Mouse (Mus musculus) heart, embryonic 16.5 days (tissue): ENCODE data around the gene Mlph. TPM values are rescaled to one million over a fixed set of nuclear protein-coding genes. Genes with fewer than 3 reads are reported as not detected.

ENCODE experiments used
- ATAC-seq: fragments of 200-750 bp; cut with Nextera tagmentation; replicated peaks from 2 replicates; pipeline ENCODE4 v1.8.0; 2017; ENCODE audit warnings: moderate number of reproducible peaks; ENCODE audit not compliant: insufficient read depth, low FRiP score; ENCODE audit errors: extremely low read depth
- H3K27ac ChIP-seq: fragments of 300-500 bp; sonication (generic); 2 replicates; pipeline ENCODE4 v1.5.1; 2014; ENCODE audit warnings: mild to moderate bottlenecking, low read length, control low read depth, moderate library complexity
- H3K27me3 ChIP-seq: fragments of 300-500 bp; sonication (generic); 2 replicates; pipeline ENCODE4 v1.6.1; 2014; ENCODE audit warnings: low read length, mixed read lengths; ENCODE audit not compliant: control insufficient read depth, insufficient read depth
- H3K36me3 ChIP-seq: fragments of 300-500 bp; sonication (generic); 2 replicates; pipeline ENCODE4 v1.6.1; 2014; ENCODE audit not compliant: control insufficient read depth, insufficient read depth
- H3K4me1 ChIP-seq: fragments of 300-500 bp; sonication (generic); 2 replicates; pipeline ENCODE4 v1.6.1; 2014; ENCODE audit warnings: low read length, mixed read lengths; ENCODE audit not compliant: control insufficient read depth, insufficient read depth
- H3K4me2 ChIP-seq: fragments of 300-500 bp; sonication (generic); 2 replicates; pipeline ENCODE4 v1.6.1; 2014; ENCODE audit warnings: low read depth, mild to moderate bottlenecking, control low read depth, low read length
- H3K4me3 ChIP-seq: fragments of 300-500 bp; sonication (generic); 2 replicates; pipeline ENCODE4 v1.5.1; 2014; ENCODE audit warnings: mild to moderate bottlenecking, control low read depth, low read length
- H3K9ac ChIP-seq: fragments of 300-500 bp; sonication (generic); 2 replicates; pipeline ENCODE4 v1.6.1; 2014; ENCODE audit warnings: low read length, control low read depth
- H3K9me3 ChIP-seq: fragments of 300-500 bp; sonication (generic); replicated peaks from 2 replicates; pipeline ENCODE4 v1.6.1; 2016; ENCODE audit warnings: low read length; ENCODE audit not compliant: control insufficient read depth
- WGBS: fragments of 180-500 bp; shearing (Covaris S2); extraction: QIAGEN DNeasy Blood & Tissue Kit; methylation state at CpG from one replicate; pipeline ENCODE4 v1.1.7; 2014; 5-methylcytosine and 5-hydroxymethylcytosine counted together
- polyA plus RNA-seq: library from polyadenylated mRNA; unstranded; fragments of >200 nt; fragmentation: Nextera tagmentation; extraction: Ambion mirVana; gene quantifications from 2 replicates; pipeline ENCODE4 v1.2.1, GENCODE M21; 2015

The Mlph gene
- polyA plus RNA-seq, 1 experiment from 2014 or later: 0.33 TPM

DNA sequence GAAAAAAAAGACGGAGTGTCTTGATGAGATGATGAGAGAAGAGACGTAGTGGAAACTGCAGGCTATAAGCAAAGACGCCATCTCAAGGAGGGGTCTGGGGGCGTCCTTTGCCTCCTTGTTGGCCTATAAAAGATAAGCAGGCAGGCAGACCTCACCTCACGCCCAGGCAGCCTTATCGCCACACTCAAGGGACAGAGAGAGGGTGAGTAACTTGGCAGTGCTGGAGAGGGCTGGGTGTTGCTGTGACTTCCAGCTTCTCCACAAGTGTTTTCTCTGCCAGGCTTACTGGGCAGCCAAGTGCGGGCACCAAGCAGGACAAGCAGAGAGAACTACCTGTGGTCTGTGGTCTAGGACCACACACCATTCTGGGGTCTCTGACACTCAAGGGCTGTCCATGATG, 36.8 kb downstream of the Mlph start:
- no peak overlapping the region for H3K4me2 ChIP-seq

DNA sequence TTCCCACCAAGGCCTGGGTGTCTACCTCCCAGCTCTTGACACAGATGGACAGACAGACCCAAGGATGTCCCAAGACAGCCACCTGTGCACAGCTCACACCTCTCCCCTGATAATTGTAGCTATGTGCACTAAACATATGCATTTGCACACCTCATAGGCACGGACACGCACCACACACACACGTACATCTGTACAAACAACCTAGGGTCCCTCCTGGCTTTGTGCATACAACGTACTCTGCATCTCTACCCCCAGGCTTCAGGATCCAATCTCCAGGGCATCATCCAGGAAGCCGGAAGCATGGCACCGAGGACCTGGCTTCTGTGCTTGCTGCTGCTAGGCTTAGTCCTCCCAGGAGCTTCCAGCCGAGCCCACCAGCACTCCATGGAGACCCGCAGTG, 37.9 kb downstream of the Mlph start, which contains the start of gene Prlh:
Gene Prlh (plus strand): TSS at position 301 of the 400 bp plus-strand sequence.
- WGBS: 86% methylated on average over 8 of the region's 8 CpGs
- peaks cover 4% of the 10 kb centered on the region; the same call in 1 of the 2 replicates for H3K4me1 ChIP-seq
- no peak within 1 kb of the TSS for H3K9ac ChIP-seq
- H3K27ac ChIP-seq: no peak within 1 kb of the TSS
- no peaks in the 10 kb centered on the region for H3K36me3 ChIP-seq
- H3K4me2 ChIP-seq: no peak within 1 kb of the TSS
- no peak within 1 kb of the TSS for H3K4me3 ChIP-seq
- H3K27me3 ChIP-seq: peaks cover 7% of the 10 kb centered on the region
- no peak for ATAC-seq
- no peaks in the 10 kb centered on the region for H3K9me3 ChIP-seq

More for the DNA sequence above, 36.8 kb downstream of the Mlph start:
- ATAC-seq: no peak
- peaks cover 5% of the 10 kb centered on the region; the same call in 1 of the 2 replicates for H3K27me3 ChIP-seq
- H3K9ac ChIP-seq: no peak overlapping the region
- no peak overlapping the region for H3K4me3 ChIP-seq
- H3K4me1 ChIP-seq: peaks cover 4% of the 10 kb centered on the region; the same call in 1 of the 2 replicates
- no peaks in the 10 kb centered on the region for H3K9me3 ChIP-seq
- no peaks in the 10 kb centered on the region for H3K36me3 ChIP-seq
- WGBS: 47% methylated on average over 7 of the region's 7 CpGs
- H3K27ac ChIP-seq: no peak overlapping the region

DNA sequence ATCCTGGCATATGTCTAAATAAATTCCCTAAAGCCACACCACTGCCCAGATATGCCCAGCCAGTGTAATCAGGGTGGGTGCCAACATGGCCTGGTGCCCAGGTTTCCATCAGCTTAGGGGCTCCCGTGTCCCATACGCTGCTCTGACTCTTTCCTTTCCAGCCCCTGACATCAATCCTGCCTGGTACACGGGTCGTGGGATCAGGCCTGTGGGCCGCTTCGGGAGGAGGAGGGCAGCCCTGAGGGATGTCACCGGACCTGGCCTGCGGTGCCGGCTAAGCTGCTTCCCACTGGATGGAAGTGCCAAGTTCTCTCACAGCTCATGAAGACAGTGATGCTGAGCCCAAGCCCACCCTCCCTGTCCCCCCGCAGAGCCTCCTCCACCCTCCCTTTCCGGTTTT, 38.8 kb downstream of the Mlph start:
- H3K4me1 ChIP-seq: peaks cover 4% of the 10 kb centered on the region; the same call in 1 of the 2 replicates
- H3K9ac ChIP-seq: no peak overlapping the region
- 68% methylated on average over 11 of the region's 11 CpGs for WGBS
- no peaks in the 10 kb centered on the region for H3K36me3 ChIP-seq
- no peak overlapping the region for H3K4me2 ChIP-seq
- H3K27ac ChIP-seq: no peak overlapping the region
- H3K4me3 ChIP-seq: no peak overlapping the region
- H3K27me3 ChIP-seq: peaks cover 11% of the 10 kb centered on the region
- no peaks in the 10 kb centered on the region for H3K9me3 ChIP-seq
- ATAC-seq: no peak

DNA sequence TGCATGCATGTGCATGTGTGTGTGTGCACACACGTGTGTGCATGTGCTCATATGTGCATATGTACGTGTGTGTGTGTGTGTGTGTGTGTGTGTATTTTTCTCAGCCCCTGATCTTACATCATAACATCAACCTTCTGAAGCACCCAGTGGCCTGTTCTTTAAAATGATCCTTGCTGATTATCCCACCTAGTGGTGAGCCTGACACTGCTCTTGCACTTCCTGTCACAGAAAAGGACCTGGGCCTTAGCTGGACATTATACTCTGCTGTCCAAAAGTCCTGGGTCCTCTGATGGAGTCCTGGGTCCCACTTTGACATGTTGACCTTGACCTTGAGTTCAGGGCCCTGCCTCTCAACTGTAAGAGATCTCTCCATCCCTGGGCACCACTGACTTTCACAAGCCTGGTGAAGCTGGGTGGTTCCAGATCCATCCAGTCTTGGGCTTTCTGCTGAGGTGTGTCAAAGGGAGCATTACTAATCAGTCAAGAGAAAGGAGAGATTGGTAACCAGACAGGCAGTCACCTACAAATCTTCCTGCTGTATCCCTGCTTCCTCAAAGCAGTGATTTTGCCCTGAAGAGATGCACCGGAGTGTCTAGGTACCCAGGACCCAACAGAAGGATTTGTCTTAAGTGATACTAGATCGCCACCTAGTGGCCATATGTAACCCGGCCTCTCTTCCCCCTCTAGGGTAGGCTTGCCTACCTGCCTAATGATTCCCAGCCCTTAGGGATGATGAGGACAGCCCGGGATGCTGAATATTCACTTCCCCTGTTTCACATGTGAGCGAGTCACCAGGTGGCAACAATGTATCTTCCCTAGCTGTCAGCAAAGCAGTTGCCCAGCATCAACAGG, 41.6 kb downstream of the Mlph start:
- Histone ChIP-seq H3K9me3 (no peaks in the 10 kb centered on the region), H3K4me2 (no peak overlapping the region), H3K27me3 (peaks cover 12% of the 10 kb centered on the region), H3K36me3 (no peaks in the 10 kb centered on the region), H3K9ac (no peak overlapping the region), H3K4me1 (peaks cover 4% of the 10 kb centered on the region; the same call in 1 of the 2 replicates), H3K4me3 (no peak overlapping the region), H3K27ac (no peak overlapping the region)
- no peak; the same call in 1 of the 2 replicates for ATAC-seq
- 30% methylated on average over 7 of the region's 7 CpGs for WGBS

DNA sequence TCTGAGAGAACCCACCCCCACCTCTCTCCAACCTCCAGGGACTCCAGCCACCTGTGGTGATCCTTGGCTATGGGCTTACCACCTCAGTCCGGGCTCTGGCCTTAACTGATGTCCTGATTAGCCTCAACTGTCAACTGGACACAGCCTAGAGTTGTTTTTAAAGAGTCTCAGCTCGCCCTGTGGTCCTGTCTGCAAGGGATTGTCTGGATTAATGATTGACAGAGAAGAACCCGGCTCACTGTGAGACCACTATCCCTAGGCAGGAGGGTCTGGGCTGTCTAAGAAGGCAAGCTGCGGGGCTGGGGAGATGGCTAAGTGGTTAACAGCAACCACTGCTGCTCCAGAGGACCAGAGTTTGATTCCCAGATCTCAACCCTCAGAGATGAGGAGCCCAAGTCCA, 47.6 kb downstream of the Mlph start:
- no peak for ATAC-seq
- H3K27ac ChIP-seq: no peak overlapping the region
- no peak overlapping the region for H3K4me2 ChIP-seq
- peaks cover 8% of the 10 kb centered on the region; the same call in 1 of the 2 replicates for H3K27me3 ChIP-seq
- no peaks in the 10 kb centered on the region for H3K9me3 ChIP-seq
- no peaks in the 10 kb centered on the region for H3K36me3 ChIP-seq
- 44% methylated on average over 4 of the region's 4 CpGs for WGBS
- peaks cover 16% of the 10 kb centered on the region for H3K4me1 ChIP-seq
- no peak overlapping the region for H3K9ac ChIP-seq
- no peak overlapping the region for H3K4me3 ChIP-seq

DNA sequence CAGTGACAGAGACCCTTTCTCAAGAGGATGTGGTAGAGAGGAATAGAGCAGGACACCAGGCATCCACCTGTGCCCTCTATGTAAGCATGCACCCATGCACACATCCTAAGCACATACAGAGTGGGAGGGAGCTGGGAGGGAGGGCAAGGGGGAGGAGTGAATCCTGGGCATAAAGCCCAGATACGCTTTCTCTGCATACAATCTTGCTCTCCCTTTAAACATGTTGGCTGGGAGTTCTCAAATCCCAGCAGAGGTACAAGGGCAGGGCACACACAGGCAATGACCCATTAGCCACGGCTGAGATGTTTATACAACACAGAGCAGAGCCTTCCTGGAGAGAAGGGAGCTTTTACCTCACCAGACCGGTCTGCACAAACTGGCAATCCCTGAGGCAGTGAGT, 48.1 kb downstream of the Mlph start:
- no peaks in the 10 kb centered on the region for H3K36me3 ChIP-seq
- H3K9ac ChIP-seq: no peak overlapping the region
- peak; percentile 74; the same call in 1 of the 2 replicates for ATAC-seq
- H3K9me3 ChIP-seq: no peaks in the 10 kb centered on the region
- H3K4me3 ChIP-seq: no peak overlapping the region
- H3K4me1 ChIP-seq: peaks cover 20% of the 10 kb centered on the region
- H3K27ac ChIP-seq: peak overlapping the region; percentile 80
- 16% methylated on average over 3 of the region's 3 CpGs for WGBS
- 0 out of 2 replicates have a peak, but pooled peaks cover 4% of the 10 kb centered on the region for H3K27me3 ChIP-seq
- no peak overlapping the region; the same call in 1 of the 2 replicates for H3K4me2 ChIP-seq

DNA sequence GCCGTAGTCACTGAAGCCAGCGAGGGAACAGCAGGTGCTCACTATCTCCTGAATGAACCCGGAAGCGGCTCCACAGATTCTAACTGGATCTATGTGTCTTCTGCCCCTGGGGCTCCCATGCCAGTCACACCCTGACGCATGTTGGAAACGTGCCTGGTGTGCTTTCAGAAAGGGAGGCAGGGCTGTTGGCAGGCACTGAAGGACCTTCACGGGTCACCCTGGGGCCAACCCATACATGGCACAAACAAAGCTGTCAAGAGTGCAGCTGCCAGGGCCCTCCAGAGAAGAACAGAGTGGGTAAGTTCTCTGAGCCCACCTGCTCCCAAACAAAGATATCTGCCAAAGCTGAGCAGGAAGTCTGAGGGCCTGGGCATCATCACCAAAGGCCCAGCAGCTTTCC, 52.7 kb downstream of the Mlph start:
- 40% methylated on average over 7 of the region's 7 CpGs for WGBS
- H3K27ac ChIP-seq: peak overlapping the region; percentile 83
- H3K4me2 ChIP-seq: peak overlapping the region; percentile 39
- no peaks in the 10 kb centered on the region for H3K36me3 ChIP-seq
- no peaks in the 10 kb centered on the region for H3K27me3 ChIP-seq
- H3K4me1 ChIP-seq: peaks cover 39% of the 10 kb centered on the region
- peak; percentile 85 for ATAC-seq
- H3K9ac ChIP-seq: peak overlapping the region; percentile 53
- H3K4me3 ChIP-seq: no peak overlapping the region
- no peaks in the 10 kb centered on the region for H3K9me3 ChIP-seq

DNA sequence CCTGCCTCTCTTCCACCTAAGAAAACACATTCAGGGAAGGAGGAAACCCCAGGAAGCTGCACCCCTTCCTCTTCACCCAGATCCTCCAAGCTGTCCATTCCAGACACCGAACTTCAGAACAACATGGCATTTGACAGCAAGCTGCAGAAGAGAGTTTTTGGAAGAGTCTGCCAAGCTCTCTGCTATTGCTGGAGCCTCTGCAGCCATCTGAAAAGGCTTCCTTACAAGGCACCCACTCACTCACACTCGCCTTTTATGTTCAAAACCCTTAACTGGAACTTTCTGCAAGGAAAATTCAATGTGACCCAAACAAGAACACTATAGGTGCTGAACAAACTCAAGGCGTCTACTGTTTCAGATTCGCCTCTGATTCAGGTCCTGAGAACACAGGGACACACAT, 53.8 kb downstream of the Mlph start:
- ATAC-seq: no peak
- H3K27me3 ChIP-seq: no peaks in the 10 kb centered on the region
- H3K4me3 ChIP-seq: no peak overlapping the region
- 78% methylated on average over 4 of the region's 4 CpGs for WGBS
- H3K4me2 ChIP-seq: peak overlapping the region; percentile 36; the same call in 1 of the 2 replicates
- H3K4me1 ChIP-seq: peaks cover 40% of the 10 kb centered on the region
- H3K9ac ChIP-seq: no peak overlapping the region
- H3K27ac ChIP-seq: no peak overlapping the region
- H3K9me3 ChIP-seq: no peaks in the 10 kb centered on the region
- H3K36me3 ChIP-seq: no peaks in the 10 kb centered on the region

DNA sequence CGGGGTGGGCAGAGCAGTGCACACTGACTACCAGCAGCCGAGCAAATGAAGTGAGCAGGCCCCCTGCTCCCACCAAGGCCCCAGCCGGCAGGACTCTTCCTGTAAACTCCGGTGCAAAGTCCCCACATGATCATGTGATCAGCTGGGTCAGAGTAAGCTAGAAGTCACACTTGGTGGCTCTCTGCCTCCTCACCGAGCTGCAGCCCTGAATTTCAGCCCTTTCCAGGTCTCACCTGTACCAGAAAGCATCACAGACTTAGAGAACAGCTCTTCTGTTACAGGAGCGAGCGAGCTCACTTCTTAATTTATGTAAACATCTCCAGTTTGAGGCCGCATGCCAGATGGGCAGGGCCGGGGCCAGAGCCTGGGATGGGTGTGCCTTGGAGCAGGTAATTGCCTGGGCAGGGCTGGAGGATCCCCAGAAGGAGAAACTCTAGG, 54.5 kb downstream of the Mlph start, which contains the start of gene Rab17:
Gene Rab17 (minus strand): TSS at position 315 of the 438 bp plus-strand sequence.
- no peaks in the 10 kb centered on the region for H3K27me3 ChIP-seq
- peak within 1 kb of the TSS; percentile 36 for H3K4me2 ChIP-seq
- H3K4me1 ChIP-seq: peaks cover 45% of the 10 kb centered on the region
- ATAC-seq: no peak
- H3K27ac ChIP-seq: no peak within 1 kb of the TSS
- H3K9ac ChIP-seq: peak within 1 kb of the TSS; percentile 60
- H3K36me3 ChIP-seq: no peaks in the 10 kb centered on the region
- 35% methylated on average over 9 of the region's 9 CpGs for WGBS
- H3K9me3 ChIP-seq: no peaks in the 10 kb centered on the region
- H3K4me3 ChIP-seq: peak within 1 kb of the TSS; percentile 10; the same call in 1 of the 2 replicates
